Mouse (Mus musculus) stomach, embryonic 14.5 days (tissue): ENCODE results near the gene Ech1. TPM values are rescaled to one million over a fixed set of nuclear protein-coding genes. Genes with fewer than 3 reads are reported as not detected.

Experiments used
- ATAC-seq: fragments of 200-750 bp; cut with Nextera tagmentation; 2 replicates; pipeline ENCODE4 v1.8.0; 2017; ENCODE audit warnings: low read depth, moderate TSS enrichment; ENCODE audit not compliant: insufficient number of reproducible peaks, insufficient read depth, low FRiP score
- H3K27ac ChIP-seq: fragments of 300-500 bp; sonication (generic); 2 replicates; pipeline ENCODE4 v1.5.1; 2014; ENCODE audit warnings: mild to moderate bottlenecking, low read length, moderate library complexity, mixed read lengths
- H3K27me3 ChIP-seq: fragments of 300-500 bp; sonication (generic); 2 replicates; pipeline ENCODE4 v1.6.1; 2014; ENCODE audit warnings: low read length, control low read depth, mixed read lengths; ENCODE audit not compliant: control insufficient read depth, insufficient read depth
- H3K36me3 ChIP-seq: fragments of 300-500 bp; sonication (generic); 2 replicates; pipeline ENCODE4 v1.6.1; 2014; ENCODE audit warnings: mild to moderate bottlenecking, control low read depth, low read length, moderate library complexity, mixed read lengths; ENCODE audit not compliant: control insufficient read depth, insufficient read depth
- H3K4me1 ChIP-seq: fragments of 300-500 bp; sonication (generic); 2 replicates; pipeline ENCODE4 v1.6.1; 2014; ENCODE audit warnings: low read length, control low read depth, mixed read lengths; ENCODE audit not compliant: control insufficient read depth, insufficient read depth
- H3K4me2 ChIP-seq: fragments of 300-500 bp; sonication (generic); replicated peaks from 2 replicates; pipeline ENCODE4 v1.6.1; 2014; ENCODE audit warnings: low read depth, low read length, control low read depth
- H3K4me3 ChIP-seq: fragments of 300-500 bp; sonication (generic); 2 replicates; pipeline ENCODE4 v1.5.1; 2014; ENCODE audit warnings: low read depth, low read length, control low read depth
- H3K9ac ChIP-seq: fragments of 300-500 bp; sonication (generic); replicated peaks from 2 replicates; pipeline ENCODE4 v1.6.1; 2014; ENCODE audit warnings: low read depth, mild to moderate bottlenecking, control low read depth, low read length, moderate library complexity, mixed read lengths
- H3K9me3 ChIP-seq: fragments of 300-500 bp; sonication (generic); 2 replicates; pipeline ENCODE4 v1.6.1; 2016; ENCODE audit warnings: low read depth, low read length, control low read depth; ENCODE audit not compliant: control insufficient read depth
- WGBS: fragments of 180-500 bp; shearing (Covaris S2); extraction: QIAGEN DNeasy Blood & Tissue Kit; methylation state at CpG from one replicate; pipeline ENCODE4 v1.1.7; 2014; 5-methylcytosine and 5-hydroxymethylcytosine counted together
- polyA plus RNA-seq: library from polyadenylated mRNA; unstranded; fragments of >200 nt; fragmentation: Nextera tagmentation; extraction: Ambion mirVana; gene quantifications from 2 replicates; pipeline ENCODE4 v1.2.1, GENCODE M21; 2014

Ech1 gene
- polyA plus RNA-seq, 1 experiment from 2014 or later = 179 TPM

GRCm38 (mm10) chr7:28808957-28809393 is 16.0 kb upstream of the Ech1 start:
- no peaks in the 10 kb centered on the region for H3K9me3 ChIP-seq

GRCm38 (mm10) chr7:28809401-28810089 is 15.5 kb upstream of the Ech1 start:
- under 1% methylated on average over 35 of the region's 35 CpGs for WGBS
- Histone ChIP-seq H3K36me3 (peaks cover 25% of the 10 kb centered on the region), H3K4me2 (peak overlapping the region; percentile 72), H3K4me1 (peaks cover 16% of the 10 kb centered on the region; the same call in 1 of the 2 replicates), H3K9ac (peak overlapping the region; percentile 82), H3K9me3 (no peaks in the 10 kb centered on the region), H3K27me3 (no peaks in the 10 kb centered on the region), H3K4me3 (peak overlapping the region; percentile 69), H3K27ac (peak overlapping the region; percentile 100)
- peak; percentile 14; the same call in 1 of the 2 replicates for ATAC-seq

More at GRCm38 (mm10) chr7:28808957-28809393, 16.0 kb upstream of the Ech1 start:
- H3K4me1 ChIP-seq = peaks cover 18% of the 10 kb centered on the region
- peak overlapping the region; percentile 100 for H3K27ac ChIP-seq
- H3K4me3 ChIP-seq = peak overlapping the region; percentile 69
- peaks cover 19% of the 10 kb centered on the region for H3K36me3 ChIP-seq
- H3K27me3 ChIP-seq = no peaks in the 10 kb centered on the region
- H3K9ac ChIP-seq = peak overlapping the region; percentile 82
- WGBS = 0% methylated on average over 31 of the region's 32 CpGs
- peak; percentile 69 for ATAC-seq
- H3K4me2 ChIP-seq = peak overlapping the region; percentile 72

- Histone ChIP-seq H3K27me3 (no peaks in the 10 kb centered on the region), H3K4me2 (peak overlapping the region; percentile 72), H3K4me3 (peak overlapping the region; percentile 73), H3K27ac (peak overlapping the region; percentile 100), H3K4me1 (peaks cover 20% of the 10 kb centered on the region), H3K9me3 (no peaks in the 10 kb centered on the region), H3K36me3 (peaks cover 34% of the 10 kb centered on the region), H3K9ac (peak overlapping the region; percentile 98)
- ATAC-seq = peak; percentile 91
- WGBS = under 1% methylated on average over 70 of the region's 70 CpGs
Measured at GRCm38 (mm10) chr7:28810107-28811066, 14.6 kb upstream of the Ech1 start.

- Histone ChIP-seq H3K36me3 (peaks cover 42% of the 10 kb centered on the region), H3K9me3 (no peaks in the 10 kb centered on the region), H3K4me1 (peaks cover 22% of the 10 kb centered on the region), H3K9ac (peak overlapping the region; percentile 98), H3K4me3 (peak overlapping the region; percentile 73), H3K27me3 (no peaks in the 10 kb centered on the region), H3K27ac (peak overlapping the region; percentile 99), H3K4me2 (peak overlapping the region; percentile 95)
- WGBS = 0% methylated on average over 40 of the region's 40 CpGs
- peak; percentile 24; the same call in 1 of the 2 replicates for ATAC-seq
Measured at GRCm38 (mm10) chr7:28811228-28811627, 13.8 kb upstream of the Ech1 start.

- H3K4me2 ChIP-seq = peak overlapping the region; percentile 95
- peak overlapping the region; percentile 27; the same call in 1 of the 2 replicates for H3K27ac ChIP-seq
- peaks cover 47% of the 10 kb centered on the region for H3K36me3 ChIP-seq
- peak overlapping the region; percentile 98 for H3K9ac ChIP-seq
- peaks cover 22% of the 10 kb centered on the region for H3K4me1 ChIP-seq
- 7% methylated on average over 7 of the region's 7 CpGs for WGBS
- no peaks in the 10 kb centered on the region for H3K9me3 ChIP-seq
- no peak for ATAC-seq
- no peaks in the 10 kb centered on the region for H3K27me3 ChIP-seq
- H3K4me3 ChIP-seq = peak overlapping the region; percentile 73
Measured at GRCm38 (mm10) chr7:28811640-28812275, 13.3 kb upstream of the Ech1 start.

GRCm38 (mm10) chr7:28812436-28812835 is 12.6 kb upstream of the Ech1 start:
- Histone ChIP-seq H3K36me3 (peaks cover 54% of the 10 kb centered on the region), H3K27me3 (no peaks in the 10 kb centered on the region), H3K4me1 (peaks cover 27% of the 10 kb centered on the region), H3K4me2 (peak overlapping the region; percentile 95), H3K27ac (0 out of 2 replicates have a peak overlapping the region, but pooled peaks have one; percentile 7), H3K9me3 (no peaks in the 10 kb centered on the region), H3K4me3 (peak overlapping the region; percentile 73), H3K9ac (peak overlapping the region; percentile 98; the same call in 1 of the 2 replicates)
- ATAC-seq = no peak
- 58% methylated on average over 4 of the region's 4 CpGs for WGBS

- Histone ChIP-seq H3K4me2 (peak overlapping the region; percentile 95), H3K4me3 (peak overlapping the region; percentile 73), H3K36me3 (peaks cover 59% of the 10 kb centered on the region), H3K27ac (peak overlapping the region; percentile 7; the same call in 1 of the 2 replicates), H3K4me1 (peaks cover 25% of the 10 kb centered on the region), H3K27me3 (no peaks in the 10 kb centered on the region), H3K9me3 (no peaks in the 10 kb centered on the region), H3K9ac (peak overlapping the region; percentile 98; the same call in 1 of the 2 replicates)
- ATAC-seq = no peak
- WGBS = 70% methylated on average over 5 of the region's 5 CpGs
Measured at GRCm38 (mm10) chr7:28812949-28813348, 12.1 kb upstream of the Ech1 start.
